Mouse (Mus musculus) intestine, embryonic 16.5 days (tissue): ENCODE results near the gene Snx29. TPM values are rescaled to one million over a fixed set of nuclear protein-coding genes. Genes with fewer than 3 reads are reported as not detected.

Source experiments
- ATAC-seq: fragments of 200-750 bp; cut with Nextera tagmentation; 2 replicates; pipeline ENCODE4 v1.8.0; 2017; ENCODE audit warnings: moderate TSS enrichment, moderate library complexity
- H3K27ac ChIP-seq: fragments of 300-500 bp; sonication (generic); 2 replicates; pipeline ENCODE4 v1.5.1; 2014; ENCODE audit warnings: mild to moderate bottlenecking, low read length
- H3K27me3 ChIP-seq: fragments of 300-500 bp; sonication (generic); replicated peaks from 2 replicates; pipeline ENCODE4 v1.6.1; 2014; ENCODE audit warnings: low read length, control low read depth, mixed read lengths; ENCODE audit not compliant: control insufficient read depth, insufficient read depth
- H3K36me3 ChIP-seq: fragments of 300-500 bp; sonication (generic); 2 replicates; pipeline ENCODE4 v1.6.1; 2014; ENCODE audit warnings: low read length, control low read depth; ENCODE audit not compliant: control insufficient read depth, insufficient read depth
- H3K4me1 ChIP-seq: fragments of 300-500 bp; sonication (generic); 2 replicates; pipeline ENCODE4 v1.6.1; 2014; ENCODE audit warnings: low read length, control low read depth, mixed read lengths; ENCODE audit not compliant: control insufficient read depth, insufficient read depth
- H3K4me2 ChIP-seq: fragments of 300-500 bp; sonication (generic); 2 replicates; pipeline ENCODE4 v1.6.1; 2014; ENCODE audit warnings: low read depth, low read length, control low read depth
- H3K4me3 ChIP-seq: fragments of 300-500 bp; sonication (generic); 2 replicates; pipeline ENCODE4 v1.5.1; 2014; ENCODE audit warnings: mild to moderate bottlenecking, low read length
- H3K9ac ChIP-seq: fragments of 300-500 bp; sonication (generic); 2 replicates; pipeline ENCODE4 v1.6.1; 2014; ENCODE audit warnings: low read depth, low read length
- H3K9me3 ChIP-seq: fragments of 300-500 bp; sonication (generic); 2 replicates; pipeline ENCODE4 v1.6.1; 2016; ENCODE audit warnings: low read length, control low read depth; ENCODE audit not compliant: control insufficient read depth
- WGBS: fragments of 180-500 bp; shearing (Covaris S2); extraction: QIAGEN DNeasy Blood & Tissue Kit; methylation state at CpG from one replicate; pipeline ENCODE4 v1.1.7; 2014; 5-methylcytosine and 5-hydroxymethylcytosine counted together
- polyA plus RNA-seq: library from polyadenylated mRNA; unstranded; fragments of >200 nt; fragmentation: Nextera tagmentation; extraction: Ambion mirVana; gene quantifications from 2 replicates; pipeline ENCODE4 v1.2.1, GENCODE M21; 2015

Gene Snx29
- polyA plus RNA-seq, 1 experiment from 2014 or later = 6.3 TPM

- no peaks in the 10 kb centered on the region for H3K36me3 ChIP-seq
Observed at GRCm38 (mm10) chr16:11794628-11795027, 471.9 kb downstream of the Snx29 start.

DNA sequence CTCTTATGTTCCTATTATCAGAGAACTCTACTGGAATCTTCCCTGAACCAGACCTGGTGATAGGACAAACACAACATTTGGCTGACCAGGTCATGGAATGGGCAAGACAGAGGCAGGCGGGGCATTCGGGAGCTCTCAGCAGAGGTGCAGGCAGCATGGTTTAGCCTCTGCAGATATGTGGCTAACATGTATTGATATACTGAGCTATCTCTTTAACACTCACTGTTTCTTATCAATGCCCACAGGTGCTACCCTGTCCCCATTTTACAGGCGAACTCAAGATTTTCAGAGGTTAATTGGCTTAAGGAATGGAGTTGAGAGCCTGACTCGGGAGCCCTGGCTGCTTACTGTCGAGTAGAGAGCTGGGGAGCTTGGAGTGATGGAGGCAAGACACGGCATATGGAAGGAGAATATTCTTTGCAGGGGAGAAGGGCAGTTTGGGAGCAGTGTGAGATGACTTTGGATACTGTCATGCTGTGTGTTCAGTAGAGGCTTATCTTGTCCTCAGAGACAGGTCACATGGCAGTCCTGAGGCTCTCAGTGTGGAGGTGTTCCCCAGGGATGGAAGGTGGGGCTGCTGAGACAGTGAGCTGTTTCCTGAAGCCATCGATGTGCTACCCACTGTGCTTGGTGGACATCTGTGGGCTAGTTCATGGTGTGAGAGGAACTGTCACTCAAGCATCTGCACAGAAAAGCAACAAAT lies 473.2 kb downstream of the Snx29 start:
- H3K9ac ChIP-seq = no peak overlapping the region
- no peaks in the 10 kb centered on the region for H3K4me1 ChIP-seq
- no peaks in the 10 kb centered on the region for H3K36me3 ChIP-seq
- no peak overlapping the region for H3K4me2 ChIP-seq
- H3K9me3 ChIP-seq = no peaks in the 10 kb centered on the region
- WGBS = 72% methylated on average over 7 of the region's 7 CpGs
- no peaks in the 10 kb centered on the region for H3K27me3 ChIP-seq
- no peak for ATAC-seq
- no peak overlapping the region for H3K4me3 ChIP-seq
- no peak overlapping the region for H3K27ac ChIP-seq

More at GRCm38 (mm10) chr16:11794628-11795027, 471.9 kb downstream of the Snx29 start:
- H3K4me2 ChIP-seq = no peak overlapping the region
- H3K4me3 ChIP-seq = no peak overlapping the region
- H3K9me3 ChIP-seq = no peaks in the 10 kb centered on the region
- H3K27me3 ChIP-seq = no peaks in the 10 kb centered on the region
- no peak overlapping the region for H3K27ac ChIP-seq
- no peak for ATAC-seq
- WGBS = 79% methylated on average over 4 of the region's 4 CpGs
- no peak overlapping the region for H3K9ac ChIP-seq
- H3K4me1 ChIP-seq = no peaks in the 10 kb centered on the region

DNA sequence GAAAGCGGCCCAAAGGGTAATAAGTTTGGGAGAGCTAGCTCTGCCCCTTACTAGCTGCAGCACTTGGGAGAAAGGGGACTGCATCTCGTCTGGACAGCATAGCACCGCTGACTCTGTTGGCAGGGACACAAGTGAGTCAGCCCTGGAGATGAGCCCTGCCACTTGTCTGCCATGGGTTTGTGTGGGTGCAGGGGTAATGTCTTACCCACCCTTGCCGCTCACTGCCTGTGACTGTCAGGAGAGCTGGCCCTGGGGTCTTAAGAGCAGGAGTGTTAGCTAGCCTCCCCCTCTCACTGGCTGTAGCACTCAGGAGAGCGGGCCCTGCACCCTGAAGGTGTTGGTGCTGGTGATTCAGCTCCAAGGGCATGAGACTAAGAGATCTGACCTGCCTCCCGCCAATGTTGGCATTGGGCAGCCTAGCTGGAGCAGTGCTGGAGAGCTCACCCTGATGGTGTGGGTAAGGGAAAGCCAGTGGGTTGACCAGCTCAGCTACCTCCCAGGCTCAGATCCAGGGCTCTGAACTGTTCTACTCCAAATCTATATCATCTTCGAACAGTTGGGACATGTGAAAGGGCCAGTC lies 479.3 kb downstream of the Snx29 start:
- no peak for ATAC-seq
- no peaks in the 10 kb centered on the region for H3K9me3 ChIP-seq
- WGBS = 86% methylated on average over 7 of the region's 7 CpGs
- H3K4me2 ChIP-seq = no peak overlapping the region
- no peak overlapping the region for H3K4me3 ChIP-seq
- H3K27me3 ChIP-seq = no peaks in the 10 kb centered on the region
- H3K27ac ChIP-seq = no peak overlapping the region
- no peaks in the 10 kb centered on the region for H3K4me1 ChIP-seq
- no peak overlapping the region for H3K9ac ChIP-seq
- H3K36me3 ChIP-seq = peaks cover 7% of the 10 kb centered on the region; the same call in 1 of the 2 replicates

Other genes with a start within 250 kb of the Snx29 start
- gene Txndc11, start 188.3 kb upstream of the Snx29 start, polyA plus RNA-seq = 31.6 and 33.9 TPM in 2 replicates
- 79.3 and 83.6 TPM in 2 replicates for gene Zc3h7a, start 146.5 kb upstream of the Snx29 start, polyA plus RNA-seq
- gene Rsl1d1, start 119.6 kb upstream of the Snx29 start, polyA plus RNA-seq = 150 and 170 TPM in 2 replicates
- 53.0 and 54.9 TPM in 2 replicates for gene Gspt1, start 68.6 kb upstream of the Snx29 start, polyA plus RNA-seq
- gene Tnfrsf17, start 9.1 kb upstream of the Snx29 start, polyA plus RNA-seq = not detected in 2 replicates